Mouse (Mus musculus) WW6 (cell line): ENCODE results near the gene Gm3127.
"Not testable (repeated sequence)": the region's sequence is repeated elsewhere in the genome, so short reads cannot be mapped to it uniquely, and the experiment has no call there.

Source experiments
- DNase-seq: peaks from one replicate; pipeline ENCODE4 v3.0.0-alpha.2; 2013; ENCODE audit warnings: low read depth, low spot score

Gene Gm3127

DNA sequence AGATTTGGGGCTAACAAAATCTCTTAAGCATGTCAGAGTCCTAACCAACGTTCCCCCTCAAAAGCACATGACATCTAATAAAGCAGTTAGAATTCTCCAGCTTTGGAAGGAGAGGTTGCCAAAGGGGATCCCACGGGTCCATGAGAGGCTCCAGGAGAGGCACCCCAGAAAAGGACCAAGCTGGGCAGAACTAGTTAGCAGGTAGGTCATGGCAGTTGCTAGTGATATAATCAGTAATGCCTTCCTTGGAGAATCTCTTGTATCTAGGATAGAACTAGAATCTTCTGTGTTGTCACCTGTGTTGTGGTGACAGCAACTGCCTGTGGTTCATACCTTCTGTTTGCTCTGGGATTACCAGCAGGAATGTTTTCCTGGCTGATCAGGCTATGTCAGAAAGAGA is at the start of gene Gm3127:
Gene Gm3127, plus strand, starts transcription at position 301 of the 400 bp plus-strand sequence.
- not testable (repeated sequence) for DNase-seq

DNA sequence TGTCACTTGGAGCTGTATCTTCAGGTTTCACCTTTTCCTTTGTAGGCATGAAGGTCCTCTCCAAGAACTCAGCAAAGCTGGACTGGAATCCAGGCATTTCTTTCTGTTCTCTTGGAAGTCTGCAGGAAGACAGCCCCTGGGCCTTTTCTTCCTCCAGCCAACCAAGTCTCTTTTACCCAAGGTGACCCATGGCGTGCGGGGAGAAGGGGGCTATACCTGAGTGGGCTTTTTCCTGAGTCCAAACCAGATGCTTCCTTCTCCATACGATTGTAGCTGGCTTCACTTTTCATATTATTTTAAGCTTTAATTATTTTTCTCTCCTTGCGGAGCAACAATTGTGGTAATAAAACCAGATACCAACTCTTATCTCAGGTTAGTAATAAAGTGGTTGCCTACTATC is 23.2 kb upstream of the Gm3127 start:
- not testable (repeated sequence) for DNase-seq

DNA sequence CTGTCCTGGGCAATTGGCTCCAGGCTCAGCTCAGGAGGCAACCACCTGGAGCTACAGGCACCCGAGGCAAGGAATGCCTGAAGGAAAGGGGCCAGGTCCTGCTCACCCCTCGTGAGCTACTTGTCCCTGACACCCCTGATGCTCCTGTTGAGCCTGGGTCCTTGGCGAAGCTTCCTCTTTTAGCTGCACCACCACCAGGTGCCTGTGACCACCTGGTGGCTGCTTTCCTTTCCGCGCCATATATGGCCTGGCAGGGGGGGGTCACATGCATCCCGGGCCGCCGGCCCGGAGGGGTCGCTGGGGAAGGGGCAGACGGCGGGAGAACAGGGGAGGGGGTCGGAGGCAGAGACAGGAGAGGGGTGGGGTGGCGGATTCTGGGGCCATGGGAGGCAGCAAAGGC is 17.2 kb downstream of the Gm3127 start:
- DNase-seq, result not testable (repeated sequence)

DNA sequence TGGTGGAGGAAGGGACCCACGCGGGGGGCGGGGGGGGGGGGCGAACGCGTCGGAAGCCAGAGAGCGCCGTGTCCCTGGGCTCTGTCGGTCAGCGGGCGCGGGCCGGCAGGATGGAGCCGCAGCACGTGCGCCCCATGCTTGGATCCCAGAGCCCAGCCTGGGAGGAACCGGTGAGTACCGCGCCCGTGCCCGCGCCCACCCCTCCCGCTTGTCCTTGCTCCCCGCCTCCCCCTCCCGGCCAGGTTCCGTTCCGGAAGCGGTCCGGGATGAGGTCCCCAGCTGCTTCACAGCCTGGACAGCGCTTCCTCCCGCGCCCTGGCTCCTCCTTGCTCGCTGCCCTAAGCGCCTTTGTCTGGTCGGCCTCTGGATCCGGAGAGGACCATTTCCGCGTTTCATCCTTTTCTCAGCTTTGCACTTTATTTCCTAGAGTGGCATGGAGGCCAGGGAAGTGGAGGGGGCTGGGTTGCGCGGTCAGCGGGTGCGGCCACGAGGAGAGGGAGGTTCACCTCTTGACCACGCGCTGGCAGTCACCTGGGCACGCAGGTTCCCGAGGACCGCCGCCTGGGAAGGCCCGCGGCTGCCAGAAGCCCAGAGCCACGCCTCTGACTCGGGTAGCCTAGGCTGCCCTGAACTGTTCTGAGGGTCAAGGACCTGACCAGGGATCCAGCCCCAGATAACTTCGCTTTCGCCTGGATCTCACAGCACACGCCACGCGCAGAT is 17.8 kb downstream of the Gm3127 start, which contains the start of gene Gm2974:
Gene Gm2974, plus strand, starts transcription at position 86 of the 720 bp plus-strand sequence.
- not testable (repeated sequence) for DNase-seq

DNA sequence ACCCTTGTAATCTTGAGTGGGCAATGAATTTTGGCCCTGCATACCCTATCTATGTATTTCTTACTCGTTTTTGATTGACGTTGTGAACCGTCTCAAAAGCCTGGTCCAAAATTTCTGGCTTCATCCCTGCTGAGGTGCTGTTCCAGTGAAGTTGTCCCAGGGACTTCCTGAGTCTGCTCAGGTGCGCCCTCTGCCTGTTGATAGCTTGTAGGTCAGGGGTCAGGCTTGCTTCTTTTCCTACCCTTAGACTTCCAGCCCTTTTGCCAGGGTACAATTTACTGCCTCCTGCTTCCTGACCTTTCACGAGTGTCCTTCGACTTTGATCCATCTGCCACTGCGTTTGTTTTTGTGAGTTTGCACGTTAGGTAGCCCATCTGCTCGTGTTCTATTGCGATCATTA is 18.5 kb downstream of the Gm3127 start:
- not testable (repeated sequence) for DNase-seq
